Mouse (Mus musculus) right cerebral cortex, postnatal 4 days (tissue): ENCODE measurements around the gene Tiam1.
A peak's percentile ranks its signal among the peaks of the same experiment; 100 is the strongest.

Source experiments
- DNase-seq: peaks from one replicate; pipeline ENCODE4 v3.0.0-alpha.2; 2022

Tiam1 gene

DNA sequence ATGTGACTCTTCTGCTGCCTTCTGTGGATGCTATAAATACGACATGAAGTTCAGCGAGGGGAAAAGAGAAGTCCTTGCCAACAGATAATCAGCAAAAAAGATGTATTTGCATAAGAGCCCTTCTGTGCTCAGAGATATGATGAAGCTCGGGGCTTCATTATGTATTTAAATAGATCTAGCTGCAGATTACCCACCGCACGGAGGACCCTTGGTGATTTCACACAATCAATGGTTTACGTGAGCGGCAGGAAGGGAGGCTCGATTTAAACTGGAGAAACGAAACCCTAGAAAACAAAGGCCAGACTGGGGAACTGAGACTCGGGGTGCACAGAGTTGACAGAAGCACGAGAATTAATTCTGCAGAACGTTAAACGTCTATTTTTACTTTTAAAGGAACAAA, 272.2 kb downstream of the Tiam1 start:
- no peak for DNase-seq

DNA sequence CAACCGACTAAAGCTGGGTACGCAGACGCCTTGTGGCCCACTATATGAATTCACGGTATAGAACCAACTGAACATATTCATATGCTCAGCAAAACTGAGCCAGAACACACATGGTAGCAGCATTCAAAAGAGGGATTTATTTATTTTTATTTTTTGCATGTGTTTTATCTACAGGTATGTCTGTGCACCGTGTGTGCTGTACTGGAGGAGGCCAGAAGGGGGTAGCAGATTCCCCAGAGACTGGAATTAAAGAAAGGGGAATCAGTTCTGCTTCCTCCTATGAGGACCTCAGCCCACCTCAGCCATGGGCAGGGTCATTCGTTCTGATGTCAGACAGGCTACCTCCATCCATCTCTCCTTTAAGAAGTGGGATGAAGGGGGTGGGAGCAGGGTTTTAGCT, 273.5 kb downstream of the Tiam1 start:
- no peak for DNase-seq

DNA sequence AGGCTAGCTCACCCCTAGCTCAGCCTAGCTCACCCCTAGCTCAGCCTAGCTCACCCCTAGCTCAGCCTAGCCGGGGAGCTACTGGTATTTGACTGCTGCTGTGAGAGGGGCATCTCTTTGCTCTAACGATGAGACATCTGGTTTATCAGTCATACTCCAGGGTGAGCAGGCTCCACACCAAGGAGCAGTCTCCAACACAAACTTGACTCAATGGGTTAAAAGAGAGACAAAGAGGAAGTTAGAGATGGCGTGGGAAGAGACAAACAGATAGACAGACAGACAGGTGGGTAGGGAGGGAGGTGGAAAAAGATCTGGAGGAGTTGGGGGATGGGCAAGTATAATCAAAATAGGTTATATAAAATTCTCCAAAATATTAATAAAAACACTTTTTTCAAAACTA, 275.1 kb downstream of the Tiam1 start:
- DNase-seq = no peak

DNA sequence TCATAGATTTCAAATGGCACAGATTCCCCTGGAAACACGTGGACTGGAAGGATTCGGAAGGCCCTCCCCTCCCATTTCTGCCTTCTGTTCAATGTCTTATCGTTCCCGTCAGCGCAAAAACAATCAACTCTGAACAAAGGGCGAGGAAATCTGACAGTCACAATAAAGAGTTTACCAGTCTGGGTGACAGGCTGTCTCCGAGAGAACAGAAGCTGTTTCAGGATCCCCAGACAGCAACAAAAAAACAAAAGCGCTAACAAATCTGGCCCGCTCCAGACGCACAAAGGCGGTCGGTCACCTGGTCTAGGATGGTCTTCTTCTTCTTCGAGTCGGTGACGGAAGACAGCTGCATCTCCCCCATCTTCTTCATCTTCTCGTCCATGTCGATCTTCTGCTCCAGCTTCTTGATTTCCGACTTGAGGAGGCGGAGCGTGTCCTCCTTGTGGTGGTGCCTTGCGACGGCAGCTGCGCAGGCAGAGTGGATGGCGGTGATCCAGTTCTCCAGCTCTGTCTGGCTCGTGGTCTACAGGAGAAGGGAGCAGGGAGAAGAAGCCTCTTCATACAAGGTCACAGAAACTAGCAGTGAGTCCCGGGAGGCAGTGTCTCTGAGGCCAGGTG, 276.2 kb downstream of the Tiam1 start:
- DNase-seq = peak; percentile 49

DNA sequence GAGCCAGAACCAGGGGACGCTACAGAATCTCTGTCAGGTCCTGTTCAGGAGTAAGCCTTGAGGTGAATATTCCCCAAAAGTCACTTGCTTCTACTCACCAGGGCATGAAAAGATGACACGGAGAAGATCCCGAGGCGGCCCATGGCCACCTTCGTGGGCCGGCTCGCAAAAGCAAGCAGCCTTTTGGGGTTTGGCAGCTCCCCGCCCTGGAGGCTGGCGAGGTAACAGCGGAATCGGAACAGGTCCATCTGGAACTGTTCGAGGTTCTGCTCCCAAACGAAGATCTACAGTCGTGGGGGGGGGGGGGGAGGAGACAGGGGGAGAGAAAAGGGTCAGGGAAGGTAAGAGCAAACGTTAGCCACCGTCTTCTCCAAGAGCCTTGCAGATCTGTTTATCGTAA, 278.4 kb downstream of the Tiam1 start:
- no peak for DNase-seq

DNA sequence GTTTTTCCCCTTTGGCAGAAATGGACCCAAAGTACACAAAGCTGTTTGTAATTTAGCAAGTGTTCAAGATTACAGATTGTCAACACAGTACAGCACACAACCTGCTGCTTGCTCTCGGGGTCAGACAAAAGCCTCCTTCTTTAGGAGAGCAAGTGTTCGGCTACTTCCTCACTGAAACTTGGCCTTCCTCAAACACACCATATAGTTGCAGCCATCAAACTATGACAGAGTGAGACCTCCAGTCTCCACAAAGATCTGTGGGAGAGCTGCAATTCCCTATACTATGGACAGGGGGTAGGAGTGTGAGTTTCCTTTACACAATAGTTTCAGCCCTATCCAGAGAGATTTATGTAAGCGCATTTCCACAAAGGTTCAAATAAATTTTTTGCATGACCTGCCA, 278.9 kb downstream of the Tiam1 start:
- DNase-seq = no peak

DNA sequence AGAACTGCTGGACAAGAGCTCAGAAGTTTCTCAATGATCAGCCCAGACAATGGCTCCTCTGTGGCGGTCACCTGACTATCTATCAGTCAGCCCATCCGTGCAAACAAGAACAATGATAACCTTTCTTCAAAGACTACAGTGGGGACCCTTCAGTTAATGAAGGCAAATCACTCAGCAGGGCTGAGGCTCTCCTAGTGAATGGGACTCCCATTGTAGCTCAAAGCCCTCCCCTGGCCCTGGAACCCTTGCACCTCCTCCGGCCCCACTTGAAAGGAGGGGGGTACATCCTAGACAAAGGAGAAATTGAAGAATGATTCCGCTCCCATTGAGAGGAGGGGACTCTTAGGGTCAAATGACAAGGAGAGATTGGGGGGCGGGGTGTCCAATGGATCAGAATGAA, 280.3 kb downstream of the Tiam1 start:
- no peak for DNase-seq

DNA sequence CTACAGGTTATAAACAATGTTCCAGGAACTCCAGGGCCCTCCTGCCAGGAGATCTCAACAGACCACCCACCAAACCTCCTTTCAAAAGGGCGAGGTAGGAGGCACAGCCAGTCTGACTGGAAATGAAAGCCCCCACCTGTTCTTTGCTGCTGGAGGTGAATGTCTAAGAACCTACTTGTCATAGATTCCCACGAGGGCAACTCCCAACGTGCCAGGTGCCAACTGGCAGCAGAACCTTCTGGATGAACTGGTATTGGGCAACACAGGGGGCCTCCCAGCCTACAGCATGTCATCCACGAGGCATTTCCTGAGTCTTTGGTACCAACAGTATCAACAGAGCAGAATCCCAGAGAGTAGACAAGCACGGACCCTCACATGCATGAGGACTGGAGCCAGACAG, 282.0 kb downstream of the Tiam1 start:
- DNase-seq = no peak

DNA sequence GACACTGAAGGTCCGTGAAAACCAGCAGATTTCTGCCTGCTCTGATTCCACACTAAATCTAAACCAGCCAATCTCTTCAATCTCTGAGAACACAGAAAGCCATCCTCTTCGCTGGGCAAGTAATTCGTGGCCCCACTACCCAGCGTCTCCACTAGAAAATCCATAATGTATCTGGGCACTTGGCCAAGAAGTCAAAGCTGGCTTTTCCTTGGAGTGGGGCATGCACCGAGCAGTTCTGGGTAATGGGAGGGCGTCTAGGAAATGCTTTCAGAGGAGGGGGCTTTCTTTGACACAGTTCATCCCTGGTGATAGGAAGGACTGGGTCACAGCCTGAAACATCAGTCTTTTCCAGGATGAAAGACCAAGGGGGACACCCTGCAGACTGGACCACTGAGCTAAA, 282.9 kb downstream of the Tiam1 start:
- no peak for DNase-seq

DNA sequence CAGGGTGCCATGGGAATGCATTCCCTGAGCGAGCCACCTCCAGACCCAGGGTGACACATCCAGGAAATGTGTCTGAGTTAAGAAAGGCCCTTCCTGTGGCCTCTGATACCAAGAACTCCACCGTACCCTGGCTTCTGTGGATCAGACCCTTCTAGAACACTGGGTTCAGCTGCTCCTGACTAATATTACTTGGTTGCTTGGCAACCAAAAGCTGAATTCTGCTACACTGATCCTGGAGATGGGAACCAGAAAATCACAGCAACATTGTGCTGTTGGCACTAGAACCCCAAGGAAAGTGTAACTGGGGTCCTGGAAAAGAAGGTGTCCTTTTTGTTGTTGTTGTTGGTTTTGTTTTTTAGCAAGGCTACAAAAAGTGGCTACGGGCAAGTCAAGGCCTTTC, 285.9 kb downstream of the Tiam1 start:
- DNase-seq = no peak

DNA sequence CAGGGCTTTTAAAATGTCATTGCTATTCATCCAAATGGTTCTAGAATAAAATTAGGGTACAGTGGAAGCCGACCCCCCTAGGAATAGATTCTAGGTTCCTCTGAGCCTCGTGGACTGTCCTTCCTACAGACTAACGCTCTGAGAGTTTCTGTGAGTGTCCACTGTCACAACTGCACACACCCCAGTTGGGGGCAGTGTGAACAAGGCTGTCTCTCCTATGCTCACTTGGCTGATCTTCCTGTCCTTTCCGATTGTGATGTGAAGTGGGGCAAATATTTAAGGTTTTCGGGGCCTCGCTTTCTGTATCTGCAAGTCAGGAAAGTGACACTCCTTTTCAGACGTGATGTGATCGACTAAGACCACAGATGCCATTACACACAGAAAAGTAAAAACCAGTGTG, 288.8 kb downstream of the Tiam1 start:
- DNase-seq = no peak

DNA sequence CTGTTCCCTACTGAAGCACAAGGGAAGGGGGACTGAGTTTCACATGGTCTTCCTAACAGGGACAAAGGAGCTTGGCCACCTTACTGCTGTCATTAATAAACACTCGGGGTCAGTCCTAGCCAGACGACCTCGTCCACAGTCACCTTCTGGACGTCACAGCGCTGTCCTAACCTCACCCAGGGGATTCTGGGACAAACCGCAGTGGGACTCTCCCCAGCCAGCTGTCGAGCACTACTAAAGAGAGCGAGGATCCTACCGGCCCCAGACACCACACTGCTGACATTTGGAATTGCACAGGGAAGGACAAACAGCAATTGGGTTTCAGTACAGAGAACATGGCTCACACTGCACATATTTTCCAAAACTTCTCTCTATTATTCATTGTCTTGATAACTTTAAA, 292.2 kb downstream of the Tiam1 start:
- DNase-seq = no peak

DNA sequence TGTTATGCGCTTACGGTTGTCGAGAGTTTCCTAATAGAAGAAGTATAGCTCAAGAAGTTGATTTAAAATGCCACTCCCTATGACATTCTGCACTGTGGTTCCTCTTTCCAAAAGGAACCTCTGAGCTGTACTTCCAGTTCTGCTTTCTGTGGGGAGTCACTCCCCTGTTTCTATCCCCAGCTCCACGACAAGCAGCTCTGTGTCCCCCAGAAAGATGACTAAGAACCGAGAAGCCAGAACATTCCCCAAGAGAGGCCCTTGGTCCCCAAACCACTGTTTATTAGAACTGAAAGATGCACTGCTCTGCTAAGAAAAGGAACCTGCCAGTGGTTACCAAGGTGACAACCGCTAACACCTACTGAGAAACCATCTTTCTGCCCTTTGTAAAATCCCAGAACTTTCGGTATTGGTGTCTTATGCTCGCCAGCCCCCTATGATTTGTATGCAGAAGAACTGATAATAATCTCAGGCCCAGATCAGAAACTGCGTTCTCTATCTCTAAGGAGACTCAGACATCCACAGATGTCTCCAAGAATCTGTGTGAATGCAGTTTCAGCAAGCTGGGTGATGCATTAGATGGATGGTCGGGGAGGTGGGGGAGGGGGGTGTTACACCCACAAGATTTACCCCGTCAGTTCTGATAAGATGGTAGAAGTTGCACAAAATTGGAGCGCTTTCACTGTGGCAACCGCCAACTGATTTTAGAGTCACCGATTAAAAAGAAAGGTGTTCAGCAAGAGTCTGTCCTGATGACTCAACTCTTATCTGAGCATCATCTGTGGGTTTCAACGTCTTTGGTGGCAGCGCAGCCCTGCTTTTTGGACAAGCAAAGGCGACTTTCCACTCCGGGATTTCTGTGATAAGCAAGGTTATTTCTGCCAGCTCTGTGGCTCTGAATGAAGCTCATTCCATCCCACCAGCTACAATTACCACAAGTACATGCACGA, 294.6 kb downstream of the Tiam1 start:
- DNase-seq = no peak

DNA sequence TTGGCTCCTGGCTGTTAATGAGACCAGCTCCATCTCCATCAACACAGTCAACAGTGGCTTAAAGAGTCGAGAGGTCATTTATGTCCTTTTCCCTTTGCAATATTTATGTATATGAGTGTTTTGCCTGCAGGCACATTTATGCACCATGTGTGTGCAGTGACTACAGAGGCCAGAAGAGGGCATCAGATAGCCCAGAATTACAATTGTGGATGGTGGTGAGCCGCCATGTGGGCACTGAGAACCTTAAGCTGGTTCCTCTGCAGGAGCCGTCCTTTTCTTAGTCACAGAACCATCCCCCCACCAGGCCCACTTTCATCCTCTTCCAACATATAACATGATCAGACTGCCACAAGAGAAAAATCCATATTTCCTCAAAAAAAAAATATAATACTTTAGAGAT, 295.4 kb downstream of the Tiam1 start:
- no peak for DNase-seq

DNA sequence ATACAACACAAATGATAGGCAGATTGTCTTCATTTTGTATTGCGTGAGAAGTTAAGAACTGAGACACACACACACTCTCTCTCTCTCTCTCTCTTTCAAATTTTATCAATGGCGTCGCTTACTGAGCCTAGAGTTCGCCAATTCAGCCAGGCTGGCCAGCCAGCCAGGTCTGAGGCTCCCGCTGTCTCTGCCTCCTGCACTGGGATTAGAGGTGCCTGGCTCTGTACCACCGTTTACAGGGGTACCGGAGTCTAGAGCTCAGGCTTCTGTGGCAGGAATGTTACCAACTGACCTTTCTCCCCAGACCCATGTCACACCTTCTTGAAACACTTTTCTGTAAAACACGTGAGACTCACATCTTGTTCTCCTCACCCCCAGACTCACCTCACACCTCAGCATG, 298.1 kb downstream of the Tiam1 start:
- DNase-seq = no peak

DNA sequence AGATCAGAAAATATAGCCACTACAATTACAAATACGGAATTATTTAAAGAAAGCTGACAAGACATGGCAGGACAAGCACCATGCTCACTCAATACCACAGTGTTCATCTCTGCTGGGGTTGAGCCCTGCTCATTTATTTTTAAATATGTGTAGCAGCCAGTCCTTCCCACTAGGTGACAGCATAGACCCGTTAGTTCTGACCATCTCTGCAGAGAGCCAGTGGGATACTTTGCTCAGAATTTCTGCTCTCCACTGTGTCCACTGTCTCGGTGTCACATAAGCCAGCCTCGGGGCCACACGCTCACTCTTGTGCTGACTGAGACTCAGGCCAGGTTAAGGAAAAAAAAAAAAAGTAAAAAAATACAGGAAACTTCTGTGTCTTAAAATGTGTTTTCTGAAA, 299.0 kb downstream of the Tiam1 start:
- DNase-seq = peak; percentile 27

DNA sequence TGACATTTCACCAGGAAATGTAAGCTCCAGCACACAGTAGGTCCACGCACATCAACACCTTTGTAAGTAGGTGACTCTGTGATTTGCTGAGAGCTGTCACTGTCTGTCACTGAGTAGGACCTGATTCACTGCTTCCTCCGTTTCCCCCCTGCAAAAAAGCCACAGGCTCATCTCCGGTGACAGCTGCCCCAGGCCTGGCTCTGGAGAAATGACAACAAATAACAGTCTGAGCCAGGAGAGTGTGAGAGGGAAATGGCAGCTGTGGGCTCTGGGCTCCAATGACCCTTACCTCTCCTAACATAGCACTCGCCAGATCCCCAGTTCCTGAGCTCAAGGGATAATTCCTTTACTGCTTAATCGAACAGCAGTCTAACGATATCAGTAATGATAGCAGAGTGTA, 301.7 kb downstream of the Tiam1 start:
- DNase-seq = no peak

DNA sequence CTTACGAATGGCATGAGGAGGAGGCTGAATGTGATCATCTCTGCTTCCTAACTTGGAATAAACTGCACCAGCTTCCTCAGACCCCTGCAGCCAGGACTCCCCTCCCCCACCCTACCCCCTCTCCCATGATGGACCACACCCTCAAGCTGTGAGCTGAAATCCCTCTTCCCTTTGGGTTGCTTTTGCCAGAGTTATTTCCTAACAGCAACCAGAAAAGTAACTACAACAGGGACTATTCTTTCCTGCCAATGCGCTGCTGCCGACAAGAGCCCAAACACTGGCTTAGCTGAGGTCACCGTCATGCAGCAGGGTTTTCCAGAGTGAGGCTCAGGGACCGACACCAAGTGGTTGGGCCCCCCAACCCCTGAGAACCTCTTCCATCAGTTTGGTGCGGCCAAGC, 303.2 kb downstream of the Tiam1 start:
- DNase-seq = no peak

DNA sequence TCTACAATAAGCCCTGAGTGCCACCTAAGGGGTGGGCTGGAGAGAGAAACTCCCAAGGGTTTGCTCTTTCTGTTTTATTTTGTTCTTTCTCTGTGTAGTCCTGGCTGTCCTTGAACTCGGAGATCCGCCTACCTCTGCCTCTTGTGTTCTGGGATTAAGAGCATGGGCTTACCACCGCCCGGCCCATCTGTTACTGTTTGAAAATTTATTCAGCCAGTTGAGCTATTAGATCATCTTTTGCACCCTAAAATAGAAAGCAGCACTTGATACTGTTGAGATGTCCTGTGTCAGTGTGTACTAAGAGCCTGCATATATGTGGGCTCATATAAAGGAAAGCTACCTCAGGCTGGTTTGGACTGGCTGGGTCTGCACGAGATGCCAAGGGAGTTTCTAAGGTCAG, 303.7 kb downstream of the Tiam1 start:
- DNase-seq = no peak

DNA sequence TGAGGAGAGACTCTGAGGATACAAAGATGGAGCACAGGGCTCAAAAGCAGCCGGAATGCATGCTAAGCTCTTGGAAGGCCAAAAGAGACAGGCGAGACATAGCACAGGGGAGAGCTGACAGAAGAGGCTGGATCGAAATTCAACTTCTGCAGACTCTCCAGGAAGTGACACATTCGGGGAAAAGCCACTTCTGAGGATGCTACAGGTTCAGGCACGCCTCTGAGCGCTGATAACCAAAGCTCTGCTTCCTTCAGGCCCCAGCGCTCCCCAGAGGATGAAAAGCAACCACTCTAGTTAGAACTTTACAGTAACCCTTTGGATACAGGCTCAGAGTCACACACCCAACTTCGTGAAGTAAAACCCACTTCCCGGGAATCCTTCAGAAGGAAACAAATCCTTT, 306.5 kb downstream of the Tiam1 start:
- DNase-seq = no peak

DNA sequence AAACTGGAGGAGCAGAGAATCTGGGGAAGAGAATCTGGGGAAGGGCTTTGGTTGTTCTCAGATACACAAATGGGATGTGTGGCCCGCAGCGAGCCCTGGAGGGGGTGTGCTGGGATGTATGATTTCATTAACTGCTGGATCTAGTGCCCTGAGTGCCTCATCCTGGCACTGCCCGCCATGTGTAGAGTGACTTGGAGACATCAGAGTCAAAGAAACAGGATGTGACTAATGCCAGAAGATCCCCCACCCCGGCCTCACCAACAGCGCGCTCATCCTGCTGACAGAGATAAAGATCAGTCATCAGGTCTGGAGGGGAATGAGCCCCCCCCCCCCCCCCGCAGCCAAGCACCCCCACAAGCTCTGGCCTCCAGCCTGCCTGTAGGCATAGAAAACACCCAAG, 308.0 kb downstream of the Tiam1 start:
- DNase-seq = no peak

DNA sequence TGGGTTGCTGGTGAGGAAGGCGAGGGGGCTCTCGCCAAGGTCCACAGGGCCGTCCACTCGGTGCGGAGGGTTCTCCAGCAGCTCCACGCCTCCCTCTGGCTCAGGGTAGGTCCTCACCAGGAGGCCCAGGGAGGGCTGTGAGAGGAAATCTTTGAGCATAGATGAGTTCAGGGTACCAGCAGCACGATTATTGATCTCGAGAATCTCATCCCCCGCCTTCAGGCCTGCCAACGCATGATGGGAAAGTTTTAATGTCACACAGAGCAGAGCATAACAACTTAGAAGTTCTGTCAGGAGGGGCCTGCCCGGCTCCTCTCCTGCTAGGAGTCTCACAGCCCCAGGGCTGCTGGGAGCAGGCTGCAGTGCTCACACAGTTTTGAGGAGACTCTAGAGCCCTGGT, 310.6 kb downstream of the Tiam1 start:
- no peak for DNase-seq

DNA sequence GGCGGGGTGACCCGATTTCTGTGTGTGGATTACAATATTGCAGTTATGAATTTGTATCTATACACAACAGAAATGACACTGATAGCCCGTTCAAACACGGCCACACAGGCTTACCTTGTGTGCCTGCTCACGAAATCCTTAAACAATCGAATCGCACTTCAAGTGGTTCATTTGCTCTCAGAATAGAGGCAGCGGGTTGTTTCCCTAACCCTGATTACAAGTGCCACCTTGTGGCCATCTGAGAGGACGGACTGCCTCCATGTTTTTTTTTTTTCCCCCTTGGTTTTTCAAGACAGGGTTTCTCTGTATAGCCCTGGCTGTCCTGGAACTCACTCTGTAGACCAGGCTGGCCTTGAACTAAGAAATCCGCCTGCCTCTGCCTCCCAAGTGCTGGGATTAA, 312.4 kb downstream of the Tiam1 start:
- peak; percentile 31 for DNase-seq

DNA sequence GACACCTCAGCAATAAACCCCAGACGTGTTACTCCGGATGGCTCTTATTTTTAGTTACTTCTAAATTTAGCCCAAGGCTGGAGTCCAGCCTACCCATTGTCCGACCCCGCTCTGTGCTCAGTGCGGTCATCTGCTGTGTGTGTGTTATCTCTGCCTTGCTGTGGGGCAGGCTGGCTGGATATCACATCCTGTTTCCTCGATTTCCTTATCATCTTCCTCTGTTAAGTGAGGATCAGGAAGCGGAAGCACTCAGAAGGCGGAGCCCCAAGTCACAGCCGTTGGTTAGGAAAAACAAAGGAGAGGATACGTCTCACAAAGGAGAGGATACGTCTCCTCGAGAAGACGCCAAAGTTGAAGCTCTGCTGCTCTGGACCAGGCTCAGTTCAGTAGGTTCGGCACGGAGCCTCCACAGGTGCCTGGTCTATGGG, 313.3 kb downstream of the Tiam1 start:
- DNase-seq = no peak
